Mouse (Mus musculus): Measurements from ENCODE around the gene Cyp2w1.
A peak's percentile ranks its signal among the peaks of the same experiment; 100 is the strongest.

GRCm38 (mm10) chr5:139344021-139344686 is 8.3 kb upstream of the Cyp2w1 start:
- TF ChIP-seq POLR2A (IDR thresholded peaks at IDR 0.05; ENCODE audit: borderline replicate concordance, extremely low read depth, low read depth, low read length) (no peak), CTCF (IDR thresholded peaks at IDR 0.05; ENCODE audit: insufficient read depth, low read length) (peak; percentile 83)

Data from lung, adult 2 months (tissue).